Mouse (Mus musculus) forebrain, postnatal 0 days (tissue): ENCODE results near the gene Nt5dc3. TPM values are rescaled to one million over a fixed set of nuclear protein-coding genes. Genes with fewer than 3 reads are reported as not detected.

Source experiments
- ATAC-seq: fragments of 200-750 bp; cut with Nextera tagmentation; 2 replicates; pipeline ENCODE4 v1.8.0; 2017; ENCODE audit warnings: mild to moderate bottlenecking, moderate library complexity
- DNase-seq: peaks from one replicate; pipeline ENCODE4 v3.0.0-alpha.2; 2015
- H3K27ac ChIP-seq: fragments of 300-500 bp; sonication (generic); 2 replicates; pipeline ENCODE4 v1.5.1; 2014; ENCODE audit warnings: low read depth, mild to moderate bottlenecking, antibody characterized with exemption, low read length, moderate library complexity, mixed read lengths
- H3K27me3 ChIP-seq: fragments of 300-500 bp; sonication (generic); 2 replicates; pipeline ENCODE4 v1.6.1; 2014; ENCODE audit warnings: mild to moderate bottlenecking, low read length, mixed read lengths; ENCODE audit not compliant: insufficient read depth
- H3K36me3 ChIP-seq: fragments of 300-500 bp; sonication (generic); 2 replicates; pipeline ENCODE4 v1.6.1; 2014; ENCODE audit warnings: mild to moderate bottlenecking, moderate library complexity; ENCODE audit not compliant: insufficient read depth
- H3K4me1 ChIP-seq: fragments of 300-500 bp; sonication (generic); 2 replicates; pipeline ENCODE4 v1.6.1; 2014; ENCODE audit warnings: antibody characterized with exemption; ENCODE audit not compliant: insufficient read depth
- H3K4me2 ChIP-seq: fragments of 300-500 bp; sonication (generic); 2 replicates; pipeline ENCODE4 v1.6.1; 2014; ENCODE audit warnings: low read depth, mild to moderate bottlenecking, moderate library complexity
- H3K4me3 ChIP-seq: fragments of 300-500 bp; sonication (generic); 2 replicates; pipeline ENCODE4 v1.5.1; 2014; ENCODE audit warnings: low read depth, low read length, mixed read lengths
- H3K9ac ChIP-seq: fragments of 300-500 bp; sonication (generic); 2 replicates; pipeline ENCODE4 v1.6.1; 2014; ENCODE audit warnings: mild to moderate bottlenecking
- H3K9me3 ChIP-seq: fragments of 300-500 bp; sonication (generic); 2 replicates; pipeline ENCODE4 v1.6.1; 2016; ENCODE audit warnings: low read length
- CTCF ChIP-seq: sonication (generic); IDR thresholded peaks from 2 replicates; pipeline ENCODE4 v1.5.1; 2016; ENCODE audit warnings: antibody characterized with exemption, control low read depth, low read depth
- WGBS: fragments of 180-500 bp; shearing (Covaris S2); extraction: QIAGEN DNeasy Blood & Tissue Kit; methylation state at CpG from one replicate; pipeline ENCODE4 v1.1.7; 2014; 5-methylcytosine and 5-hydroxymethylcytosine counted together
- polyA plus RNA-seq: library from polyadenylated mRNA; unstranded; fragments of >200 nt; fragmentation: Nextera tagmentation; extraction: Ambion mirVana; gene quantifications from 2 replicates; pipeline ENCODE4 v1.2.1, GENCODE M21; 2015
- total RNA-seq: library from RNA; depleted of rRNA; stranded (reverse); fragments of >200 nt; gene quantifications from 2 replicates; pipeline ENCODE4 v1.2.3, GENCODE M21; 2014

Gene Nt5dc3
- total and polyA plus RNA-seq, 2 experiments from 2014 or later, result 9.3 to 42.2 TPM

- Histone ChIP-seq H3K9ac (no peak overlapping the region), H3K4me3 (no peak overlapping the region), H3K36me3 (no peaks in the 10 kb centered on the region), H3K27ac (no peak overlapping the region), H3K4me1 (no peaks in the 10 kb centered on the region), H3K9me3 (no peaks in the 10 kb centered on the region), H3K27me3 (no peaks in the 10 kb centered on the region), H3K4me2 (no peak overlapping the region)
- DNase-seq (no peak), ATAC-seq (no peak)
- 88% methylated on average over 4 of the region's 4 CpGs for WGBS
- no peak for TF ChIP-seq CTCF
Measured at GRCm38 (mm10) chr10:86765344-86765966, 13.3 kb upstream of the Nt5dc3 start.

GRCm38 (mm10) chr10:86769216-86769615, 9.6 kb upstream of the Nt5dc3 start:
- H3K4me1 ChIP-seq, result no peaks in the 10 kb centered on the region
- no peaks in the 10 kb centered on the region for H3K9me3 ChIP-seq

GRCm38 (mm10) chr10:86769797-86770196, 9.0 kb upstream of the Nt5dc3 start:
- TF ChIP-seq CTCF, result no peak
- Histone ChIP-seq H3K4me3 (no peak overlapping the region), H3K4me2 (no peak overlapping the region), H3K27me3 (no peaks in the 10 kb centered on the region), H3K9ac (no peak overlapping the region), H3K27ac (no peak overlapping the region), H3K4me1 (no peaks in the 10 kb centered on the region), H3K9me3 (no peaks in the 10 kb centered on the region), H3K36me3 (no peaks in the 10 kb centered on the region)
- DNase-seq, result no peak
- 13% methylated on average over 4 of the region's 4 CpGs for WGBS
- no peak for ATAC-seq

More at GRCm38 (mm10) chr10:86769216-86769615, 9.6 kb upstream of the Nt5dc3 start:
- TF ChIP-seq CTCF, result no peak
- ATAC-seq, result 0 out of 2 replicates have a peak, but pooled peaks have one; percentile 19
- Histone ChIP-seq H3K27ac (no peak overlapping the region), H3K4me2 (no peak overlapping the region), H3K27me3 (no peaks in the 10 kb centered on the region), H3K9ac (no peak overlapping the region), H3K4me3 (no peak overlapping the region), H3K36me3 (no peaks in the 10 kb centered on the region)
- 47% methylated on average over 5 of the region's 5 CpGs for WGBS
- no peak for DNase-seq

- no peak for DNase-seq
- ATAC-seq, result no peak
- Histone ChIP-seq H3K36me3 (no peaks in the 10 kb centered on the region), H3K27ac (no peak overlapping the region), H3K27me3 (no peaks in the 10 kb centered on the region), H3K9me3 (no peaks in the 10 kb centered on the region), H3K9ac (no peak overlapping the region), H3K4me1 (no peaks in the 10 kb centered on the region), H3K4me2 (no peak overlapping the region), H3K4me3 (no peak overlapping the region)
- TF ChIP-seq CTCF, result no peak
- 81% methylated on average over 5 of the region's 5 CpGs for WGBS
Measured at GRCm38 (mm10) chr10:86771701-86772100, 7.1 kb upstream of the Nt5dc3 start.

GRCm38 (mm10) chr10:86772231-86772631, 6.6 kb upstream of the Nt5dc3 start:
- no peak for DNase-seq
- 59% methylated on average over 6 of the region's 6 CpGs for WGBS

GRCm38 (mm10) chr10:86773360-86773759, 5.4 kb upstream of the Nt5dc3 start:
- H3K4me2 ChIP-seq, result no peak overlapping the region
- 82% methylated on average over 4 of the region's 4 CpGs for WGBS
- no peaks in the 10 kb centered on the region for H3K27me3 ChIP-seq
- no peak for TF ChIP-seq CTCF
- no peak for DNase-seq
- no peaks in the 10 kb centered on the region for H3K9me3 ChIP-seq
- H3K4me1 ChIP-seq, result 0 out of 2 replicates have a peak, but pooled peaks cover 4% of the 10 kb centered on the region
- no peak overlapping the region for H3K4me3 ChIP-seq
- no peak overlapping the region for H3K27ac ChIP-seq
- no peak for ATAC-seq
- H3K36me3 ChIP-seq, result no peaks in the 10 kb centered on the region
- no peak overlapping the region for H3K9ac ChIP-seq

More at GRCm38 (mm10) chr10:86772231-86772631, 6.6 kb upstream of the Nt5dc3 start:
- Histone ChIP-seq H3K4me2 (no peak overlapping the region), H3K9ac (no peak overlapping the region), H3K27me3 (no peaks in the 10 kb centered on the region), H3K4me3 (no peak overlapping the region), H3K4me1 (no peaks in the 10 kb centered on the region), H3K27ac (no peak overlapping the region), H3K9me3 (no peaks in the 10 kb centered on the region), H3K36me3 (no peaks in the 10 kb centered on the region)
- ATAC-seq, result 0 out of 2 replicates have a peak, but pooled peaks have one; percentile 28
- TF ChIP-seq CTCF, result no peak

- Histone ChIP-seq H3K9me3 (no peaks in the 10 kb centered on the region), H3K4me3 (no peak overlapping the region), H3K4me1 (0 out of 2 replicates have a peak, but pooled peaks cover 5% of the 10 kb centered on the region), H3K27me3 (no peaks in the 10 kb centered on the region), H3K27ac (no peak overlapping the region), H3K4me2 (no peak overlapping the region), H3K36me3 (no peaks in the 10 kb centered on the region), H3K9ac (no peak overlapping the region)
- no peak for ATAC-seq
- TF ChIP-seq CTCF, result no peak
- DNase-seq, result no peak
- WGBS, result 73% methylated on average over 9 of the region's 9 CpGs
Measured at GRCm38 (mm10) chr10:86776281-86776680, 2.5 kb upstream of the Nt5dc3 start.
